Mouse (Mus musculus): ENCODE measurements around the gene Als2.

GRCm38 (mm10) chr1:59128879-59129278 lies 108.2 kb downstream of the Als2 start:
- TF ChIP-seq POLR2A (IDR thresholded peaks at IDR 0.05; ENCODE audit: insufficient read depth, low read depth, low read length) (no peak), CTCF (IDR thresholded peaks at IDR 0.05) (no peak)

Data from heart, adult 2 months (tissue).